Mouse (Mus musculus) layer of hippocampus, adult 2 months (tissue): ENCODE results near the gene Otc. TPM values are rescaled to one million over a fixed set of nuclear protein-coding genes. Genes with fewer than 3 reads are reported as not detected.

Experiments
- DNase-seq, 2 experiments: peaks; one replicate each; pipeline ENCODE4 v3.0.0; 2022; ENCODE audit warnings: low spot score in 2 of 2
- H3K27ac ChIP-seq: fragments of 200-600 bp; 2 replicates; pipeline ENCODE4 v1.8.1; 2022
- H3K4me3 ChIP-seq: fragments of 200-600 bp; 2 replicates; pipeline ENCODE4 v1.8.1; 2022; ENCODE audit warnings: mild to moderate bottlenecking
- CTCF ChIP-seq: fragments of 200-600 bp; conservative IDR thresholded peaks from 2 replicates; pipeline ENCODE4 v1.8.1; 2022; ENCODE audit warnings: antibody characterized with exemption, mild to moderate bottlenecking, moderate library complexity
- total RNA-seq, 2 experiments: library from RNA; stranded (reverse); gene quantifications; 2 replicates each; pipeline ENCODE4 v1.2.3; 2021

Otc gene
- total RNA-seq, 2 experiments from 2014 or later, result not detected

GRCm38 (mm10) chrX:10268761-10269437 is 16.8 kb downstream of the Otc start:
- Histone ChIP-seq H3K4me3 (no peak overlapping the region), H3K27ac (no peak overlapping the region)
- no peak for DNase-seq
- TF ChIP-seq CTCF, result no peak

GRCm38 (mm10) chrX:10297341-10297740 is 45.2 kb downstream of the Otc start:
- no peak for DNase-seq

GRCm38 (mm10) chrX:10318176-10318575 is 66.1 kb downstream of the Otc start:
- DNase-seq, result no peak
- no peak overlapping the region for H3K4me3 ChIP-seq
- no peak for TF ChIP-seq CTCF
- no peak overlapping the region for H3K27ac ChIP-seq

More at GRCm38 (mm10) chrX:10297341-10297740, 45.2 kb downstream of the Otc start:
- no peak for TF ChIP-seq CTCF
- Histone ChIP-seq H3K4me3 (no peak overlapping the region), H3K27ac (no peak overlapping the region)

- TF ChIP-seq CTCF, result no peak
- H3K27ac ChIP-seq, result no peak overlapping the region
- DNase-seq, result no peak
- H3K4me3 ChIP-seq, result no peak overlapping the region
Measured at GRCm38 (mm10) chrX:10330246-10330645, 78.1 kb downstream of the Otc start.

- H3K4me3 ChIP-seq, result no peak overlapping the region
- TF ChIP-seq CTCF, result no peak
- no peak for DNase-seq
Measured at GRCm38 (mm10) chrX:10331749-10332148, 79.6 kb downstream of the Otc start.

GRCm38 (mm10) chrX:10336816-10337215 is 84.7 kb downstream of the Otc start:
- TF ChIP-seq CTCF, result no peak
- DNase-seq, result no peak
- H3K27ac ChIP-seq, result no peak overlapping the region
- H3K4me3 ChIP-seq, result no peak overlapping the region

More at GRCm38 (mm10) chrX:10331749-10332148, 79.6 kb downstream of the Otc start:
- no peak overlapping the region for H3K27ac ChIP-seq

- TF ChIP-seq CTCF, result no peak
Measured at GRCm38 (mm10) chrX:10355867-10356266, 103.8 kb downstream of the Otc start.

More at GRCm38 (mm10) chrX:10355867-10356266, 103.8 kb downstream of the Otc start:
- no peak overlapping the region for H3K4me3 ChIP-seq
- no peak for DNase-seq
- no peak overlapping the region for H3K27ac ChIP-seq

Other genes starting within 250 kb of the Otc start
- gene Srpx, start 134.6 kb upstream of the Otc start, total RNA-seq, result under 1 TPM; 0.37 to 0.51 TPM
- 10 to 100 TPM; 17.8 to 19.3 TPM for gene Rpgr, start 35.4 kb upstream of the Otc start, total RNA-seq
- 1,000 to 10,000 TPM; 1,107 to 1,213 TPM for gene Tspan7, start 232.9 kb downstream of the Otc start, total RNA-seq